Mouse (Mus musculus) gastrocnemius, postnatal 10 days (tissue): ENCODE data around the gene Kmt5a. TPM values are rescaled to one million over a fixed set of nuclear protein-coding genes. Genes with fewer than 3 reads are reported as not detected.

Source experiments
- DNase-seq: peaks from one replicate; pipeline ENCODE4 v3.0.0; 2021; ENCODE audit warnings: mixed read lengths
- long read RNA-seq, 2 experiments: library from polyadenylated mRNA; stranded (forward); transcript quantifications; one replicate each; pipeline ENCODE4 v2.0.0; 2021
- total RNA-seq, 2 experiments: library from RNA; stranded (reverse); gene quantifications; 2 replicates each; pipeline ENCODE4 v1.2.3; 2021

Gene Kmt5a
- total RNA-seq = 10 to 100 TPM; 37.2 to 43.6 TPM
- long read RNA-seq, experiment 1, transcript Kmt5a-201 (8 exons, 2,739 nt) = minor isoform, 8 of 37 reads
- long read RNA-seq, experiment 1, transcript Kmt5a-202 (7 exons, 1,425 nt) = major isoform, 18 of 37 reads
- long read RNA-seq, experiment 1, partial matches to known transcripts = 3 of 37 reads
- long read RNA-seq, experiment 1, other reads (novel, unspliced or antisense) = 2 of 37 reads
- long read RNA-seq, experiment 2, transcript Kmt5a-201 (8 exons, 2,739 nt) = minor isoform, 8 of 57 reads
- long read RNA-seq, experiment 2, transcript Kmt5a-202 (7 exons, 1,425 nt) = major isoform, 29 of 57 reads
- long read RNA-seq, experiment 2, partial matches to known transcripts = 10 of 57 reads
- long read RNA-seq, experiment 2, other reads (novel, unspliced or antisense) = 5 of 57 reads

- peak; percentile 93 for DNase-seq
Observed at GRCm38 (mm10) chr5:124439447-124440093, at the start of gene Kmt5a. Kmt5a (plus strand) TSS chr5:124439930.

- DNase-seq = no peak
Observed at GRCm38 (mm10) chr5:124392412-124392811, 47.3 kb upstream of the Kmt5a start.

GRCm38 (mm10) chr5:124393726-124394125 is 46.0 kb upstream of the Kmt5a start:
- DNase-seq = no peak

GRCm38 (mm10) chr5:124410808-124411207 is 28.9 kb upstream of the Kmt5a start:
- DNase-seq = no peak

GRCm38 (mm10) chr5:124412163-124412562 is 27.6 kb upstream of the Kmt5a start:
- DNase-seq = no peak

GRCm38 (mm10) chr5:124418903-124419302 is 20.8 kb upstream of the Kmt5a start:
- DNase-seq = no peak

GRCm38 (mm10) chr5:124421786-124422185 is 17.9 kb upstream of the Kmt5a start:
- DNase-seq = no peak

GRCm38 (mm10) chr5:124424200-124424722 is 15.5 kb upstream of the Kmt5a start:
- DNase-seq = no peak

GRCm38 (mm10) chr5:124424723-124425411 is 14.9 kb upstream of the Kmt5a start:
- peak; percentile 50 for DNase-seq

GRCm38 (mm10) chr5:124425412-124426259 is 14.1 kb upstream of the Kmt5a start, which contains the start of gene Sbno1:
Sbno1 (minus strand) TSS chr5:124426001.
- DNase-seq = peak; percentile 91

- DNase-seq = no peak
Observed at GRCm38 (mm10) chr5:124426475-124427071, 13.2 kb upstream of the Kmt5a start.

- peak; percentile 50 for DNase-seq
Observed at GRCm38 (mm10) chr5:124432398-124433012, 7.2 kb upstream of the Kmt5a start.

GRCm38 (mm10) chr5:124433048-124433447 is 6.7 kb upstream of the Kmt5a start:
- no peak for DNase-seq

GRCm38 (mm10) chr5:124438229-124438628 is 1.5 kb upstream of the Kmt5a start:
- DNase-seq = no peak

- DNase-seq = no peak
Observed at GRCm38 (mm10) chr5:124438746-124439145, 984 bp upstream of the Kmt5a start.

- DNase-seq = peak; percentile 64
Observed at GRCm38 (mm10) chr5:124440094-124440701, 468 bp downstream of the Kmt5a start.

- DNase-seq = no peak
Observed at GRCm38 (mm10) chr5:124442628-124443027, 2.9 kb downstream of the Kmt5a start.

- DNase-seq = no peak
Observed at GRCm38 (mm10) chr5:124444208-124444607, 4.5 kb downstream of the Kmt5a start.

- peak; percentile 76 for DNase-seq
Observed at GRCm38 (mm10) chr5:124444661-124445561, 5.2 kb downstream of the Kmt5a start.
